Mouse (Mus musculus) embryo, embryonic 10 days (tissue): Measurements from ENCODE around the gene Pxk.

Source experiments
- DNase-seq: peaks from one replicate; pipeline ENCODE4 v3.0.0-alpha.2; 2015; ENCODE audit warnings: low spot score

Gene Pxk

GRCm38 (mm10) chr14:8206179-8206910 is 108.3 kb downstream of the Pxk start:
- no peak for DNase-seq

DNA sequence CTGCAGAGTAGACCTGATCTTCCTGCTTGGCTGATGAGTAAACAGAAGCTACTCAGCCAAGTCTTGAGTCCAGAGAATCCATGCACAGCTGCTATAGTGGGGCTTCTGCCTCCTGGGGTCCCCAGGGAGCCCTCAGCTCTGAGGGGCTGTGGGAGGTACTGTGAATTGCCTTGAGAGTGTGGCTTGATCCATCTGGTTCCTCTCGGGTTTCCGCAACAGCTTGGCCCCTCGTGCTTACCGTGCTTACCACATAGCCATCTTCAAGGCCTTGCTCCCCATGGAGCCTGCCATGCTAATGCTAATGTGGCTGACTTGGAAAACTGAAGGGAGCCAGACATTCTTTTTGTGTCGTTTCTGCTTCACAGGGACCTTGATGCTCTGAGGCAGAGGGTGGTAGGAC is 109.1 kb downstream of the Pxk start:
- DNase-seq: peak; percentile 47

DNA sequence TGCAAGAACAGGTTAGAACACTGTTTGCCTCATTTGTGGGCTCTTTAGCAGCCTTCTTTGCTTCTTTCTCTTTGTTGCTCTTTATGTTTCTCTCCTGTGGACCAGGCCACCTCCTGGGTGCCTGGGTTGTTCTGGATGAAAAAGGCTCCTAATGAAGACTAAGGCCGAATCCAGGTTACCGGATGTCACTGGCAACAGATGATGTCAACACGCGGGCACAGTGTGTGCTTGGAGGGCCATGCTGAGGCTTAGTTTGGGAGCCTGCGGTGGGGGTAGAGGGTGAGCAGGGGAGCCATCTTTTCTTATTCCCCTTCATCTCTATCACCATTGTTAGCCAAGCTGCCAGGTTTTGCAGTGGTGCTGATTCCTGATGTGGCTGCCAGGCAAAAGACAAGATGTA is 109.5 kb downstream of the Pxk start:
- no peak for DNase-seq

DNA sequence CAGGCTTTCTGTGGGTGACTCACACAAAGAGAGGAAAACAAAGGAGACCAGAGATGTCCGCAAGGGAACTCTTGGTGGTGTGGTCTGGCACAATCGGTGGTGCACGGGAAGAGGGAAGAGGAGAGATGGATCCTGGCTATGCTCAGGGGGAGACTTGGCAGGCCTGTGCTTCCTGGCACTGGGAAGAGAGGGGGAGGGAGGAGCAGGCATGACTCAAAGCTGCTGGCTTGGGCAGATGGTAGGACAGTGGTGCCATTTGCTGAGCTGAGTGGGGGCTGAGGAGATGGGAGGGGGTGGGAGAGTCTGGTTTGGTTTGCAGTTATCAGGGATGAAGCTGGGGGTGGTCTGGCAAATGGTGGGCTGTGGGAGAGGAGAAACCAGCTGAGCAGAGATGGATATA is 110.9 kb downstream of the Pxk start:
- no peak for DNase-seq

DNA sequence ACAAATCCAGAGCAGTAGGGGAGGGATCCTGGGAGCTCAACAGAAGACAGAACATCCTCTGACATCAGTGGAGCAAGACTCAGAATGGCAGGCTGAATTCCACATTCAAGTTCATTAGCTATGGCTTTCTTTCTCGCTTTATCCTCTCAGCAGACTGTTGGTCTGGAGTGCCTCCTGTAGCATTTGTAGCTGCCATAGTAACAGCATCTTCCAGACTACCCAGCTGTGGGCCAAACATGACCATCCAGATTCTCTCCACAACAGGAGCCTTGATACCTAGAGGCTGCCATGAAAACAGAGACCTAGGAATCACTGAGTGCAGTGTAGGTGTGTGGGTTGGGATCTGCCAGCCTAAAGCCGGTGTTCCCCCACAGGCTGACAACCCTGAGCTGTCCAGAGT is 111.9 kb downstream of the Pxk start:
- DNase-seq: no peak

DNA sequence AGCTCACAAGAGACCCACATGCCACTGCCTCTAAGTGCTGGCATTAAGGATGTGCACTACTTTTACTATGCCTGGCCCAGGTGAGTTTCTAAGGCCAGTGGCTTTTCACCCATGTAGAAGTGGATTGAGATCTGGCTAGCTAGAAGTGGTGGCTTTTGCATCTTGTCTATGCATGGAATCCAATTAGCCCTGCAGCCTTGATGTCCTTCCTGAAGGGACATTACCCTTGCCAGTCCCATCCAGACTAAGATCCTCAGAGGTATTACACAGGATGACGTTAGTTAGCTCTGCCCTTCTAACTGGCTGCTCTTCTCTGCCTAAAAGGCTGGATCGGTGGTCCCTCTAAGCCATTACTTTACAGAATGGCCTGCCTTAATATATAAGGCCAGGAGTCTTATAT is 115.0 kb downstream of the Pxk start:
- no peak for DNase-seq

- DNase-seq: peak; percentile 94
These were observed 115.8 kb downstream of the Pxk start, which contains the start of gene Kctd6 for GRCm38 (mm10) chr14:8213803-8214224. Gene Kctd6, plus strand, starts transcription at chr14:8214140.
